Mouse (Mus musculus): Measurements from ENCODE around the gene B3galt6.

The B3galt6 gene

GRCm38 (mm10) chr4:155992241-155992905 lies at the start of gene B3galt6, which contains the start of gene Sdf4:
Gene B3galt6 (minus strand): TSS chr4:155992649.
Gene Sdf4 (plus strand): TSS chr4:155992872.
- peak; percentile 67 for DNase-seq (ENCODE audit: low read depth, low spot score)

GRCm38 (mm10) chr4:156034901-156035300 lies 42.5 kb upstream of the B3galt6 start:
- DNase-seq (ENCODE audit: low read depth, low spot score), result no peak

GRCm38 (mm10) chr4:156034301-156034700 lies 41.9 kb upstream of the B3galt6 start:
- DNase-seq (ENCODE audit: low read depth, low spot score), result no peak

GRCm38 (mm10) chr4:156033476-156034119 lies 41.1 kb upstream of the B3galt6 start:
- no peak for DNase-seq (ENCODE audit: low read depth, low spot score)

- DNase-seq (ENCODE audit: low read depth, low spot score), result no peak
These were observed 40.4 kb upstream of the B3galt6 start for GRCm38 (mm10) chr4:156032856-156033255.

- peak; percentile 84 for DNase-seq (ENCODE audit: low read depth, low spot score)
These were observed 39.3 kb upstream of the B3galt6 start for GRCm38 (mm10) chr4:156031593-156032391.

DNA sequence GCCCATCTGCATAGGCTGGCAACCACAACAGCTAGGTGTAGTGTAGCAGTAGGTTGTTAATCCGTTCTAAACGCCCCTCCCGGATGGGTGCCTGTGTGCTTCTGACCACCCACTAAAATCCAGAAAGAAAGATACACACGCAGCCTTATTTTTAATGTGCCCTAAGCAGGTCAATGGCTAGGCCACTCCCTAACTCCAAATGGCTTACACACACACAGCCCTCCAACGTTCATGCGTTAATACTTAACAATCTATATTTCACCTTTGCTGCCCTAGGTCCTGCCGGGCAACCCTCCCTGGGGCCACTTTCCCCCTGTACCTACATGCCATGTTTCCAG lies 38.8 kb upstream of the B3galt6 start:
- DNase-seq (ENCODE audit: low read depth, low spot score), result no peak

GRCm38 (mm10) chr4:156030651-156031118 lies 38.2 kb upstream of the B3galt6 start:
- DNase-seq (ENCODE audit: low read depth, low spot score), result no peak

GRCm38 (mm10) chr4:156028580-156028979 lies 36.1 kb upstream of the B3galt6 start:
- DNase-seq (ENCODE audit: low read depth, low spot score), result no peak

DNA sequence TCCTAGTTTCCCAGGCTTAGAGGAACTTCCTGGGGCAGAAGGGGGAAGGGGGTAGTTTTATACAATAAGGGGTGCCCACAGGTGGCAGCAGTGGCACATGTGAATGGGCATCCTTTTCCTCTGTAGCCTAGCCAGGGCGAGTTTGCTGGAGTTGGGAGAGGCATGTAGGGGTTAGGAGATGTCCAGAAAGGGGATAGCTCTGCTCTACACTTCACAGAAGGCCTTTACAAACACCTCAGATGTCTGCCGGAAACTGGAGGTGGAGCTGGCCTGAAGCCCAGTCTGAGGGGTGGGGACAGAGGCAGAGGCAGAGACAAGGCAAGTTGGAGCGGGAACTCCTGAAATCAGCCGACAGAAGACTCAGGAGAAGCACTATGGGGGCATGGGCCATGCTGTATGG lies 33.6 kb upstream of the B3galt6 start, which contains the start of gene Tnfrsf18:
Gene Tnfrsf18 (plus strand): TSS at position 152 of the 400 bp plus-strand sequence.
- peak; percentile 41 for DNase-seq (ENCODE audit: low read depth, low spot score)

- no peak for DNase-seq (ENCODE audit: low read depth, low spot score)
These were observed 31.7 kb upstream of the B3galt6 start for GRCm38 (mm10) chr4:156024184-156024583.

DNA sequence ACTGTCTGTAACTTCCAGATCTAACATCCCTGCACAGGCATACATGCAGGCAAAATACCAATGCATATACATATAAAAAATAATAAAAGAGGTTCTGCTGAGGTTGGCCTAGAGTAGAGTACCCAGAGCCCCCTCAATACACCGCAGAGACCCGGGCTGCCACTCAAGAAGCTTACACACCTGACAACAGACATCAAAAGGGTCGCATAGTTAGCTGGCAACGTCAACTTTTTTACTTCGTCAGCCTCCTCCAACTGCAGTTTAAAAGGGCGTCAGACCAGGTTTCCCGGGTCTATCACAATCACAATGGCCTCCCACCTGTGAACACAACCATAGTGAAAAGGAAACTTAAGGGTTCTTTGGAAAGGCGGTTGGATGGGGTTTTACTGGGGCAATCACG lies 31.1 kb upstream of the B3galt6 start:
- no peak for DNase-seq (ENCODE audit: low read depth, low spot score)

- DNase-seq (ENCODE audit: low read depth, low spot score), result no peak
These were observed 29.5 kb upstream of the B3galt6 start for GRCm38 (mm10) chr4:156021942-156022419.

- DNase-seq (ENCODE audit: low read depth, low spot score), result no peak
These were observed 28.9 kb upstream of the B3galt6 start for GRCm38 (mm10) chr4:156021381-156021780.

DNA sequence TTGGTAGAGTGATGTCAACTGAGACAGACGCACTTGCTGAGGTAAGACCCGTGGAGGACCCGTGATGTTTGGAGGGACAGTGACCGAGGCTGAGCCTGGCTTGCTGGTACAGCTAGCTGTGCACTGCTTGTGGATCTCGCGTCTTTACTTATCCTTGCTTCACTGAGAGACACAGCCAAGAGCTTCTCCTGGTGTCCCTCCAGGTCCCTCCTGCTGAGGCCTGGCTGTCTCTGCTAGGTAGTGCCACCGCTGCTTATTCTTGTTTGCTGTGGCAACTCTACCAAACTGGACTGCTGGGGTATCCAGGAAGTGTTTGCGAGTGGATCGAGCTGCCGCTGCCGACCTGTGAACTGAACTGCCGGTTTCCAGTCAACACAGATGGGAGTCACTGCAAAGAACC lies 27.3 kb upstream of the B3galt6 start:
- no peak for DNase-seq (ENCODE audit: low read depth, low spot score)

DNA sequence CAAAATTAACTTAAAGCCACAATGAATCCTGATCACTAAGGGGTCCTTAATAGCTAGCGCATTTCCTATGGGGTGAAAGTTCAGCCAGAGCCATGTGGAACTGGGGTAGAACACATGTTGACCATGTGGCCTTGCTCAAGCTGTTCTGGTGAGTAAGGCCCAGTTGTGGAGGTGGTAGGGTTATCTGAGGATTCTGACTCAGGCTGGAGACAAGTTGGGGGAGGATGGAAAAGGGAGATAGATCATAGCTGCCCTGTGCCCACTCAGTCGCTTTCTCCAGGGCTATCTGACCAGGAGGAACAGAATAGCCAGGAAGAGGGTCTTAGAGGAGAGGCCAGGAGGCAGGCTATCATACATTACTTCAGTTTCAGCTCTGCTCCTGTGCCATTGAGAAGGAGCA lies 22.0 kb upstream of the B3galt6 start:
- DNase-seq (ENCODE audit: low read depth, low spot score), result no peak

DNA sequence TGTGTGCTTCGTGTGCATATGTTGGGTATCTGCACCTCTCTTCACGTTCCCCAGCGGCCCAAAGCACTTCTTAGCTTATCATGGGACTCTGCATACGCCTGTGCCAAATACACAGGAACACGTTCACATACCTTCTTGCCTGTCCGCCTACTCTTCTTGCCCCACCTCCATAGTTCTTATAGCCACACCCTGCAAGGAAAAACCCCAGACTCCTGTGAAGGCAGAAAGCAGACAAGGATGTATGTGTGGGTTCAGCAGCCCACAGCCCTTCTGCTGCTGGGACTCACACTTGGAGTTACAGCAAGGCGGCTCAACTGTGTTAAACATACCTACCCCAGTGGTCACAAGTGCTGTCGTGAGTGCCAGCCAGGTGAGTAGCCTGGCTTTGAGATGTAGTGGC lies 21.2 kb upstream of the B3galt6 start, which contains the start of gene Tnfrsf4:
Gene Tnfrsf4 (plus strand): TSS at position 207 of the 400 bp plus-strand sequence.
- DNase-seq (ENCODE audit: low read depth, low spot score), result peak; percentile 66

DNA sequence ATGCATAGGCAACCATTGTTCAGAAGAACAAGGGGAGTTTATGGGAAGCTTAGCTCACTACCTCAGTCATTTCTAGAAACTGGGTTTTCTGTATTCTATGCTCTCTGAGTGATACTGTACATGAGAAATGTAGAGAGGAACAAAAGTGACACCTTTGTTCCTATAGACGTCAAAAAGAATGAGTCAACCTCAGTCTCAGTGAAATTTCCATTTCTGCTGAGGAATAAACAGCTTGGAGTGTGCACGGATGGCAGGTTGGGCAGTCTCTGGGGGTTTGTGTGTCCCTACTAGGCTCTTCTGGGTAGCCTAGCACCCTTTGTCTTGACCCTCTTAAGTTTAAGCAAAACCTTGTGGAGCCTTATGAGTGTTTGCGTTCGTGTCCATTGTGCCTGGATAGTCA lies 15.9 kb upstream of the B3galt6 start:
- DNase-seq (ENCODE audit: low read depth, low spot score), result no peak

DNA sequence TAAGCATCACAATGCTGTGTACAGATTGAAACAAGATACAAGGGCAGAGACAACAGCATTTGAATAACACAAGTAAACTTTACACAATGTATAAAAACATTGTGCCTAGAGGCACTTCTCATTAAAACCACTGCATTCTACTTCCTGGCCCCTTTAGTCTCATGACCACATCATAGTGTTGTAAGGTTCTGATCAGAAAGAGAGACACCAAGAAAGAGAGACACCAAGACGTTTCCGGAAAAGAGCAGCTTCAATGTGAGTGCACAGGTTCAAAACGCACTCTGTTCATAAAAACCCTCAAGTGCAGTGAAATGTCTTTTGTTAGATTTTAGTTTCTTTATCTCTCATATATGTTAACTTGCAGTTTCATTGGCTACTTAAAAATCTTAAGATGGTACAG lies 11.7 kb upstream of the B3galt6 start:
- DNase-seq (ENCODE audit: low read depth, low spot score), result no peak

GRCm38 (mm10) chr4:155993606-155994005 lies 1.2 kb upstream of the B3galt6 start:
- no peak for DNase-seq (ENCODE audit: low read depth, low spot score)

DNA sequence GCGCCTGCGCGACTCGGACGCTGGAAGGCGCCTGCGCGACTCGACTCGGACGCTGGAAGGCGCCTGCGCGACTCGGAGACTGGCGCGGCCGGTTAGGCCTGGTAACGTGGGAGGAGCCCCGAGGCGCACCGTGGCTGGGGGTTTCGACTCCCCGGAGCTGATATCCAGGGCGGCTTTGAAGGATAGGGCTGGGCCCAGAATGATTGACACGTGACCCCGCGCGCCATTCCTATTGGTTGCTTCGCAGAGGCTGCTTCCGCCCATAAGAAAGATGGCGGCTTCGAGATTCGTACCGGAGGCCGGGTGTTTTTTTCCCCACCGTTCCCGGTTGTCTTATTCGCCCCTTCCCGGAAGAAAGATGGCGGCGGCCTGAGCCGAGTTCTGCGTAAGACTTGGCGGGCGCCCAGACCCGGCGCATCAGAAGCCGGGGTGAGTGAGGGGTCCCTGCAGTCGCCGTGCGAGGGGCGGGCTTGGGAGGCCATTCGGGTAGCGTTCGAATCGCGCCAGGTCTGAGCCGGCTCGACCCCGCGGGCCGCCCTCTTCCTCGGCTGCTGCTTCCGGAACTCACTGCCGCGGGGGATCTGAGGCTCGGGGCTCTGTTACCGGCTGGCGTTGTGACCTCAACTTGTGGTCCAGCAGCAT lies 578 bp upstream of the B3galt6 start:
- peak; percentile 93 for DNase-seq (ENCODE audit: low read depth, low spot score)

DNA sequence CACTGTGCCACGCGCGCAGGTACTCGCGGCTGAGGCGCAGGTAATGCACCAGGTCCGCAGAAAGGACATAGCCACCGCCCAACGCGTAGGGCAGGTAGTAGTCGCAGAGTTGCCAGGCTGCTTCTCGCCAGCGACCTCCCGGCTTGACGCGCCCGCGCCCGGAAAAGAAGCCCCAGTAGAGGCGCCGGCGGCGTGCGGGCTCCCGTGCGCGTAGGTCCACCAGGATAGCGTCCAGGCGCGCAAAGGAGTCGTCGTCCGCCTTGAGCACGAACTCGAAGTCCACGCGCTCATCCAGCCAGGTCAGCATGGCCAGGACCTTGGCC lies 580 bp downstream of the B3galt6 start:
- DNase-seq (ENCODE audit: low read depth, low spot score), result no peak

Measured in telencephalon, adult 2 months (tissue).